Comparison of ENCODE assay signal across 11 mouse cellular contexts in the genomic region with DNA sequence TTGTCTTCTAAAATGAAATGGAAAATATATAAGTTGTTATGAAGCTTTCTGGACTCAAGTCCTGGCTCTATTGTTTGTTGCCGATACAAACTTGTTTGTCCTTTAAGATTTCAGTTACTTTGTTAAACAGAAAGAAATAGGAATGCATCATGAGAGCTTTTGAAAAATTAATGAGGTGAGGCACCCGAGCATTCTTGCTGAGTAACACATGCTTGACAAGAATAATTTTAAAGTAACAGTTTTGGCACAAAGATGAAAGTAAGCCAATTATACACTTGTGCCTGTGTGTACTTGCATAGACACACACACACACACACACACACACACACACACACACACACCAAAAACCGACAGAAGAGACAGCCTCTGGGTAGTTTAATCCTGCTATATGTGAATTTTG.
"Had no signal": no experiment of that assay in that cellular context is flagged by ENCODE, and none has a peak within 500 bp of the region (broad histone marks: within the 10 kb centered on the region; RNA-seq: fewer than 3 reads in every experiment).

No protein-coding gene starts in this region.

- DNase-seq: lung, adult 18-20 months; lung, embryonic 14.5 days; lung, postnatal 10 days; lung, postnatal 4 days; right cerebral cortex, adult 18-20 months; right cerebral cortex, postnatal 25 days; right cerebral cortex, postnatal 4 days; spleen, adult 18-20 months; thymus, adult 2 months; thymus, postnatal 25 days; thymus, postnatal 4 days had no signal
